Mouse (Mus musculus) E14TG2a.4 (cell line): Measurements from ENCODE around the gene Rex1bd.

ENCODE experiments used
- CTCF ChIP-seq: conservative IDR thresholded peaks from 2 replicates; pipeline ENCODE4 v1.5.1; 2014; ENCODE audit warnings: low read length
- NANOG ChIP-seq: IDR thresholded peaks from 2 replicates; pipeline ENCODE4 v1.6.1; 2014; ENCODE audit warnings: borderline replicate concordance, low read length, mixed read lengths
- POU5F1 ChIP-seq: IDR thresholded peaks from 2 replicates; pipeline ENCODE4 v1.6.1; 2014; ENCODE audit warnings: low read length, borderline replicate concordance

DNA sequence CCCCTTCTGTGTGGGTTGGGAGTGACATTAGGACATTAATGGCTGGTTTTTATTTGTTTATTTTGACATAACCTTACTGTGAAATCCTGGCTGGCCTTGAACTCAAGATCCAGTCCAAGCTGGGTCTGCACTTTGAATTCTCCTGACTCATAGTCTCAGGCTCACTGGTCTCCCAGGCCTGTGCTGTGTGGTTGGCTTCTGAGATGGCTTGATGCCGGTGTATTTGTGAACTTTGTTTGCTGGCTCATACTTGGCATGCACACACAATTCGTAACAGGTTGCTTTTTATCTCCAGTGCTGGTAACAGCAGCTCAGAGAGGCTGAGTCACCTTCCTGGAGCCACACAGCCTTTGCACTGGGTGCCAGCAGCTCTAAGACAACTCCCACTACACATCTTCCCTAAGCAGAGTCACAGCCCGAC is 23.2 kb upstream of the Rex1bd start:
- TF ChIP-seq CTCF (no peak), POU5F1 (no peak), NANOG (no peak)
